Mouse (Mus musculus): ENCODE results near the gene Slc36a2. TPM values are rescaled to one million over a fixed set of nuclear protein-coding genes. Genes with fewer than 3 reads are reported as not detected.
"Not testable (repeated sequence)": the region's sequence is repeated elsewhere in the genome, so short reads cannot be mapped to it uniquely, and the experiment has no call there.

Slc36a2 gene
- total RNA-seq, 2 experiments from 2014 or later: 0.23 TPM; not detected in 1

DNA sequence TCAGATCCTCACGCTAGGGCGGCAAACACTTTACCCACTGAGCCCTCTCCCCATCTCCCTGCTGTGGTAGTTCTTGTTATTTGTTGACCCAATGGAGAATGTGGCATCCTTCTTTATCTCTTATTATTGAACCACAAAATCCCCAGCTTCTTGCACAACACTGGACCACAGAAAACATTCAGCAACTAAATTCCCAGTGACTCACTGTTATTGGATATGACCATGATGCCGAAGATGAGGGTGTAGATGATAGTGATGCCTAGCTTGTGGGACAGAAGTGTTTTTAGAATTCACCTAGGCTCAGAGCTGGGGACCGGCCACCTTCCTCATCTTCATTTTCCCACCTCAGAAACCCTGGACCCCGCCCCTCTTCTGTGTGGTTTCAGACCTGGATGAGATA is 50.0 kb downstream of the Slc36a2 start:
- no peak for DNase-seq (ENCODE audit: low spot score in 2 of 2)

- DNase-seq (ENCODE audit: low spot score in 2 of 2): no peak
These were observed 50.5 kb downstream of the Slc36a2 start for GRCm38 (mm10) chr11:55134407-55134806.

- DNase-seq (ENCODE audit: low spot score in 2 of 2): no peak
These were observed 51.7 kb downstream of the Slc36a2 start for GRCm38 (mm10) chr11:55133204-55133603.

DNA sequence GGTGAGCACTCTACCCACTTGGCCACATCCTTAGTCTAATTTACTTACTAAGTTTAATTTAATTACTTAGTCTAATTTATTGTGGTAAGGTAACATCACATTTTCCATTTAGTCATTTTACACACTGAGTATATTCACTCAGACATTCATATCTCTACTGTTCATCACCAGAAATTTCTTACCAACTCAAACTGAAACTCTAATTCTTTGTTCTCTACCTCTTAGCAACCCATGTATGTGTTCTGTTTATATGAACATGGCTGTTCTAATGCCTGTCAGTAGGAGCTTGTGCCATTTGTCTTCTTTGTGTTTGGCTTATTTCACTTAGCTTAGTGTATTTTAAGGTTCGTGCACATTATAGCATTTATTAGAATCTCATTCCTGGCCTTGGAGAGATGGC is 52.9 kb downstream of the Slc36a2 start:
- no peak for DNase-seq (ENCODE audit: low spot score in 2 of 2)

DNA sequence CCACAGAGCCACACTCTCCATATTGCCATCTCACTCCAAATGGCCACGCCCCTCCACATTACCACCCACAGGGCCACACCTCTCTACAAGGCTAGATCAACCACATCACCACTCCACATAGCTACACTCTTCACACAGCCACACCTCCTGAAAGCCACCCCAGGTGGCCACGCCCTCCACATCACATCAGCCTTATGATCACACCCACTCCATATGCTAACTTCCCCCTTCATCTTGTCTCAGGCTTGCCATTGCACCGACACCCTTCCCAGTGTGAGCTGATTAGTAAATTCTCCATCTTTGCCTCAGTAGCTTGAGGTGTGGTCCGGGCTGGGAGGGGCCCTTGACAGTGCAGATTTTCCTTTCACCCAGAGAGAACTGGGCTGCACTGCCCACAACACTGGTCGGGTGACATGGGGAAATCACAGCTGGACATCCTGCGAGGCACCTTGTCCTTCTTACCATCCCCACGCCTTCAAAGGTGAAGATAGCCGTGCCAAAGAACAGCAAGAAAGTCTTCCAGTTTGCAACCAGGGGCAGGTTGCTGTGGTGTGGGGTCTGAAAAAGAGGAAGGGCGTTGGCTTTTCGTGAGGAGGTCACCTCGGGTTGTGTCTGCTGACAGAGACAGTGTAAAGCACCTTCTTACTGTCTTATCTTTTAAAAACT is 53.7 kb downstream of the Slc36a2 start:
- no peak for DNase-seq (ENCODE audit: low spot score in 2 of 2)

- DNase-seq (ENCODE audit: low spot score in 2 of 2): no peak
These were observed 56.5 kb downstream of the Slc36a2 start for GRCm38 (mm10) chr11:55128411-55128810.

- peak in 1 of 2 experiments; percentile 6 for DNase-seq (ENCODE audit: low spot score in 2 of 2)
These were observed 56.9 kb downstream of the Slc36a2 start for GRCm38 (mm10) chr11:55127937-55128336.

DNA sequence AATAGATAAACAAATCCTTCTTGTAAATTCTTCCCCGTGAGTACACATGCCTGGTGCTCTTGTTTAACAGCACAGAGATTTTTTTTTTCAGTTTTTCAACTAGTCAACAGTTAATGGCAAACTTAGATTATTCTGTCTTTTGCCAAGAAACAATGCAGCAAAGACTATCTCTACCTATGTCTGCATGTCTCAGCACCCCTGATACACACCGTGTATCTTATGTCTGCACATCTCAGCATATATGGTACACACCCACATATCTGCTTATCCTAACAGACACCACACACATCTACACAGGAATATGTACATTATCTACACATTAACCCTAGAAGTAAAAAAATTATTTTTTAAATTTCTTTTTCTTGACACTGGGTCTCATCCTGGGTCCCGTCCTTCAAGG is 58.2 kb downstream of the Slc36a2 start:
- DNase-seq (ENCODE audit: low spot score in 2 of 2): no peak

- DNase-seq (ENCODE audit: low spot score in 2 of 2): no peak
These were observed 63.4 kb downstream of the Slc36a2 start for GRCm38 (mm10) chr11:55121430-55121829.

DNA sequence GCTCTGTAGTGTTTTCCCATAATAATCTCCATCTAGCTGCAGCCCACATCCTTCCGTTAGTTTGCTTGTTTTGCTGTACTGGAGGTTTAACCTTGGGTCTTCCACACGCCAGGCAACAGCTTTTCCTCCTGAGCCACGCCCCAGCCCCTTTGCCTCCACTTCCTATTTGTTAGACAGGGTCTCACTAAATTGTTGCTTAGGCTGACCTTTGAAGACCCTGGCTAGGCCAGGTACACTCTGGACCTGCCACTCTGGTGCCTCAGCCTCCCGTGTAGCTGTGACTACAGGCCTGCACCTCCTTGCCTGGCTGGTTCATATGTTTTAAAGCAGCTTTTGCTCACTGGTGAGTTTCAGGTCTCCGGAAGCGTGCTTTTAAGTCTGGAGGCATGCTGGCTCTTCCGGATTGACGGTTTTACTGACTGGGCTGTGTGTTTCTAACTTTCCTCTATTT is 64.0 kb downstream of the Slc36a2 start:
- DNase-seq (ENCODE audit: low spot score in 2 of 2): no peak

GRCm38 (mm10) chr11:55120279-55120678 is 64.6 kb downstream of the Slc36a2 start:
- DNase-seq (ENCODE audit: low spot score in 2 of 2): no peak

- DNase-seq (ENCODE audit: low spot score in 2 of 2): no peak
These were observed 67.8 kb downstream of the Slc36a2 start for GRCm38 (mm10) chr11:55117031-55117430.

DNA sequence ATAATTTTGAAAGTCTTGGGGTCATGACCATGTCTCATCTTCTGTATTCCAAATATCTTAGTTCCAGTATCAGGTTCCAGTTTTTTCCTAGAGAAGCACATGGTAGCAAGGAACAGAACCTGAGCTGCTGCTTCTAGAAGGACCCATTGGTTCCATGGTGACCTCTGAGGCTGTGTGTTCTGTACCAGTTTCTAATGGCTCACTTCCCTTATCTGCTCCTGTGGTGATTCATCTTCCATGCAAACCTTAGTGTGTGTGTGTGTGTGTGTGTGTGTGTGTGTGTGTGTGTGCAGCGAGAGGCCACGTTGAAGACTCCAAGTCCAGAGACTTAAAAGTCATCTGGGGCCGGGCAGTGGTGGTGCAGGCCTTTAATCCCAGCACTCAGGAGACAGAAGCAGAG is 68.9 kb downstream of the Slc36a2 start:
- DNase-seq (ENCODE audit: low spot score in 2 of 2): no peak

GRCm38 (mm10) chr11:55114291-55114690 is 70.6 kb downstream of the Slc36a2 start:
- no peak for DNase-seq (ENCODE audit: low spot score in 2 of 2)

DNA sequence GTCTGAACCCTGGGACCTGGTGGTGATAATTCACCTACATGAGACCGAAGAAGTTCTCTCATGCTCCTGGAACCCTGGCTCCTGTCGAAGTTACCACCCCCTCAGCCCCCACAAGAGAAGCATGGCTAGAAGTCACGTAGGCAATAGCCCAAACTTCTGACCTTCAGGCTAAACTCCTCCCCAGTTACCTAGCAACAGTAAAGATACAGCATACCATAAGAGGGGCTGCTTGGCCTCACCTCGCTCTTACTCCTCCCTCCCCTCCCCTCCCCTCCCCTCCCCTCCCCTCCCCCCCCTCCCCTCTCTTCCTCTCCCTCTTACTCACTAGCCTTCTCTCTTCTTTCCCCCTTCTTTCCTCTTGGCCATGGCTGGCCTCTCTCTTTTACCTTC is 71.0 kb downstream of the Slc36a2 start:
- not testable (repeated sequence) for DNase-seq (ENCODE audit: low spot score in 2 of 2)

- no peak for DNase-seq (ENCODE audit: low spot score in 2 of 2)
These were observed 71.5 kb downstream of the Slc36a2 start for GRCm38 (mm10) chr11:55113209-55113860.

DNA sequence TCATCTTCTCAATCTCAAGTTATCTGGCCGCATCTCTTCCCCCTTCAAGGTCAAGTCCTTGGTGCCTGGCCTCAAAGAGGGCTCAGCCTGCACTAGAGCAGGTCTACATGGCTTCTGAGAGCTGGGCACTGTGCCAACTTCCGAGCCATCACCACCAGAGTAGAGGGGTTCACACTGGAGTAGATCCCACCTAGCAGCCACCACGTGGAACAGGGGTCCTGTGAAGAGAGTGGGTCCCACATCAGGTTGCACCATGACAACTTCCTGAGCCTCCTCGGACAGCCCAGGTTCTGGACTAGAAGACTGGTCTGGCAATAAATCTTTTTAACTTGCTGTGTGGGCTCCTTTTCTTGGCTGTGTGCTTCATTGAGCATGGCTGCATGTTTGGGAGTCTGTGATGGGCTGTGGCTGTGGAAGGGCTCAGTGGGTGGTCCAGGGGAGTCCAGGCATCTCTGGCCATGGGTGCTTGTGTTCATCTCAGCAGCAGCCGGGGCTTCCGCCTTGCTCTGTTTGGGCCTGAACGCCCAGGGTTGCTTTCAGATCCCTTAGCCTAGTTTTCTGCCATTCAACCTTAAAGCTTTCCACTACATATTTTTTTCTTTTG is 74.2 kb downstream of the Slc36a2 start:
- no peak for DNase-seq (ENCODE audit: low spot score in 2 of 2)

- DNase-seq (ENCODE audit: low spot score in 2 of 2): no peak
These were observed 75.2 kb downstream of the Slc36a2 start for GRCm38 (mm10) chr11:55109521-55110300.

All from layer of hippocampus, adult 18-20 months (tissue).